Mouse (Mus musculus): ENCODE data around the gene Ube2d2b. TPM values are rescaled to one million over a fixed set of nuclear protein-coding genes. Genes with fewer than 3 reads are reported as not detected.

Gene Ube2d2b
- polyA plus RNA-seq, 1 experiment from 2014 or later = not detected

Other genes with a start within 250 kb of the Ube2d2b start
- gene Rpap2, start 232.7 kb upstream of the Ube2d2b start, polyA plus RNA-seq (2015; fragmentation: Nextera tagmentation; extraction: Ambion mirVana) = 21.8 and 23.8 TPM in 2 replicates
- 37.2 and 37.9 TPM in 2 replicates for gene Glmn, start 232.2 kb upstream of the Ube2d2b start, polyA plus RNA-seq (2015; fragmentation: Nextera tagmentation; extraction: Ambion mirVana)
- gene Gfi1, start 104.1 kb upstream of the Ube2d2b start, polyA plus RNA-seq (2015; fragmentation: Nextera tagmentation; extraction: Ambion mirVana) = 0.07 TPM in 1 of 2 replicates, not detected in the other
- 56.1 and 58.3 TPM in 2 replicates for gene Evi5, start 45.0 kb downstream of the Ube2d2b start, polyA plus RNA-seq (2015; fragmentation: Nextera tagmentation; extraction: Ambion mirVana)
- gene Rpl5, start 70.4 kb downstream of the Ube2d2b start, polyA plus RNA-seq (2015; fragmentation: Nextera tagmentation; extraction: Ambion mirVana) = 56.2 and 60.3 TPM in 2 replicates
- gene Fam69a, start 157.0 kb downstream of the Ube2d2b start, polyA plus RNA-seq (2015; fragmentation: Nextera tagmentation; extraction: Ambion mirVana) = 46.2 and 51.2 TPM in 2 replicates
- gene Mtf2, start 235.6 kb downstream of the Ube2d2b start, polyA plus RNA-seq (2015; fragmentation: Nextera tagmentation; extraction: Ambion mirVana) = 106 TPM in 2 replicates

Measured in neural tube, embryonic 13.5 days (tissue).